Mouse (Mus musculus) spleen, adult 2 months (tissue): ENCODE results near the gene Sec22b. TPM values are rescaled to one million over a fixed set of nuclear protein-coding genes. Genes with fewer than 3 reads are reported as not detected.

ENCODE experiments used
- DNase-seq, 2 experiments: peaks; one replicate each; pipeline versions ENCODE4 v3.0.0 to v3.0.0-alpha.2; 2012 to 2021; ENCODE audit warnings: low spot score in 2 of 2, low read depth in 1 of 2
- H3K27ac ChIP-seq: fragments of 200-500 bp; 2 replicates; pipeline ENCODE4 v1.5.1; 2012; ENCODE audit warnings: low read length, inconsistent platforms; ENCODE audit not compliant: insufficient read depth
- H3K27me3 ChIP-seq: fragments of 200-500 bp; 2 replicates; pipeline ENCODE4 v1.6.1; 2012; ENCODE audit warnings: mild to moderate bottlenecking, moderate library complexity, low read length, inconsistent platforms; ENCODE audit not compliant: control insufficient read depth, insufficient read depth
- H3K36me3 ChIP-seq: fragments of 200-500 bp; 2 replicates; pipeline ENCODE4 v1.6.1; 2012; ENCODE audit warnings: mild to moderate bottlenecking, low read length, inconsistent platforms; ENCODE audit not compliant: control insufficient read depth, insufficient read depth
- H3K4me1 ChIP-seq: fragments of 200-500 bp; 2 replicates; pipeline ENCODE4 v1.6.1; 2011; ENCODE audit warnings: inconsistent platforms; ENCODE audit not compliant: control insufficient read depth, insufficient read depth, insufficient read length
- H3K4me3 ChIP-seq: fragments of 200-500 bp; 2 replicates; pipeline ENCODE4 v1.5.1; 2011; ENCODE audit warnings: mild to moderate bottlenecking, inconsistent platforms; ENCODE audit not compliant: insufficient read depth, insufficient read length; ENCODE audit errors: extremely low read depth
- CTCF ChIP-seq: fragments of 200-500 bp; IDR thresholded peaks from 2 replicates; pipeline ENCODE4 v1.5.1; 2011; ENCODE audit warnings: mild to moderate bottlenecking, inconsistent platforms; ENCODE audit not compliant: insufficient read depth, insufficient read length, insufficient replicate concordance; ENCODE audit errors: extremely low read depth
- POLR2A ChIP-seq: fragments of 200-500 bp; IDR thresholded peaks from 2 replicates; pipeline ENCODE4 v1.6.1; 2011; ENCODE audit warnings: low read depth, low read length, inconsistent platforms
- WGBS: fragments of 180-500 bp; shearing (Covaris S2); methylation state at CpG from one replicate; pipeline ENCODE4 v1.1.7; 2018; 5-methylcytosine and 5-hydroxymethylcytosine counted together
- polyA plus RNA-seq: library from polyadenylated mRNA; depleted of rRNA; stranded (reverse); fragments of >200 nt; gene quantifications from 2 replicates; pipeline ENCODE4 v1.2.3, GENCODE M21; 2012

Gene Sec22b
- polyA plus RNA-seq, 1 experiment = 17.1 TPM

GRCm38 (mm10) chr3:97909737-97910136 lies 8.7 kb downstream of the Sec22b start:
- peaks cover 11% of the 10 kb centered on the region for H3K36me3 ChIP-seq
- DNase-seq = no peak
- 94% methylated on average over 2 of the region's 2 CpGs for WGBS
- H3K27ac ChIP-seq = no peak overlapping the region
- TF ChIP-seq POLR2A (no peak), CTCF (no peak)
- no peaks in the 10 kb centered on the region for H3K4me1 ChIP-seq
- H3K4me3 ChIP-seq = no peak overlapping the region
- no peaks in the 10 kb centered on the region for H3K27me3 ChIP-seq

GRCm38 (mm10) chr3:97911093-97911492 lies 10.1 kb downstream of the Sec22b start:
- no peaks in the 10 kb centered on the region for H3K27me3 ChIP-seq
- 91% methylated on average over 7 of the region's 7 CpGs for WGBS
- H3K4me1 ChIP-seq = no peaks in the 10 kb centered on the region
- no peak for DNase-seq
- peaks cover 13% of the 10 kb centered on the region for H3K36me3 ChIP-seq
- H3K4me3 ChIP-seq = no peak overlapping the region
- H3K27ac ChIP-seq = no peak overlapping the region
- TF ChIP-seq POLR2A (no peak), CTCF (no peak)

GRCm38 (mm10) chr3:97915081-97915480 lies 14.1 kb downstream of the Sec22b start:
- Histone ChIP-seq H3K27ac (no peak overlapping the region), H3K4me1 (no peaks in the 10 kb centered on the region), H3K27me3 (no peaks in the 10 kb centered on the region), H3K4me3 (no peak overlapping the region), H3K36me3 (peaks cover 23% of the 10 kb centered on the region)
- TF ChIP-seq POLR2A = no peak
- no peak for TF ChIP-seq CTCF
- DNase-seq = no peak
- WGBS = 71% methylated on average over 4 of the region's 4 CpGs

- DNase-seq = no peak
- H3K27ac ChIP-seq = no peak overlapping the region
- no peaks in the 10 kb centered on the region for H3K27me3 ChIP-seq
- H3K36me3 ChIP-seq = peaks cover 27% of the 10 kb centered on the region
- 92% methylated on average over 10 of the region's 10 CpGs for WGBS
- H3K4me3 ChIP-seq = no peak overlapping the region
- TF ChIP-seq POLR2A (no peak), CTCF (no peak)
- H3K4me1 ChIP-seq = no peaks in the 10 kb centered on the region
These were observed 18.0 kb downstream of the Sec22b start for GRCm38 (mm10) chr3:97918885-97919550.

- TF ChIP-seq CTCF = no peak
- TF ChIP-seq POLR2A = no peak
- 88% methylated on average over 2 of the region's 2 CpGs for WGBS
- Histone ChIP-seq H3K27ac (no peak overlapping the region), H3K36me3 (peaks cover 10% of the 10 kb centered on the region), H3K4me1 (peaks cover 2% of the 10 kb centered on the region; the same call in 1 of the 2 replicates), H3K27me3 (no peaks in the 10 kb centered on the region), H3K4me3 (no peak overlapping the region)
- no peak for DNase-seq
These were observed 24.3 kb downstream of the Sec22b start for GRCm38 (mm10) chr3:97925246-97925645.

GRCm38 (mm10) chr3:97927322-97927721 lies 26.3 kb downstream of the Sec22b start:
- 0 out of 2 replicates have a peak, but pooled peaks cover 2% of the 10 kb centered on the region for H3K36me3 ChIP-seq
- no peak overlapping the region for H3K27ac ChIP-seq
- peaks cover 6% of the 10 kb centered on the region; the same call in 1 of the 2 replicates for H3K4me1 ChIP-seq
- no peak for TF ChIP-seq CTCF
- no peak for TF ChIP-seq POLR2A
- no peak for DNase-seq
- 66% methylated on average over 4 of the region's 4 CpGs for WGBS
- no peaks in the 10 kb centered on the region for H3K27me3 ChIP-seq
- H3K4me3 ChIP-seq = no peak overlapping the region
